Mouse (Mus musculus) cortical plate, adult 2 months (tissue): ENCODE data around the gene Myd88.

Source experiments
- CTCF ChIP-seq: fragments of 200-500 bp; IDR thresholded peaks from 2 replicates; pipeline ENCODE4 v1.5.1; 2011; ENCODE audit warnings: mild to moderate bottlenecking, control low read depth, low read length; ENCODE audit not compliant: insufficient read depth; ENCODE audit errors: extremely low read depth
- POLR2A ChIP-seq: fragments of 200-500 bp; IDR thresholded peaks from 2 replicates; pipeline ENCODE4 v1.6.1; 2011; ENCODE audit warnings: mild to moderate bottlenecking, low read length, control low read depth; ENCODE audit not compliant: insufficient read depth; ENCODE audit errors: extremely low read depth

DNA sequence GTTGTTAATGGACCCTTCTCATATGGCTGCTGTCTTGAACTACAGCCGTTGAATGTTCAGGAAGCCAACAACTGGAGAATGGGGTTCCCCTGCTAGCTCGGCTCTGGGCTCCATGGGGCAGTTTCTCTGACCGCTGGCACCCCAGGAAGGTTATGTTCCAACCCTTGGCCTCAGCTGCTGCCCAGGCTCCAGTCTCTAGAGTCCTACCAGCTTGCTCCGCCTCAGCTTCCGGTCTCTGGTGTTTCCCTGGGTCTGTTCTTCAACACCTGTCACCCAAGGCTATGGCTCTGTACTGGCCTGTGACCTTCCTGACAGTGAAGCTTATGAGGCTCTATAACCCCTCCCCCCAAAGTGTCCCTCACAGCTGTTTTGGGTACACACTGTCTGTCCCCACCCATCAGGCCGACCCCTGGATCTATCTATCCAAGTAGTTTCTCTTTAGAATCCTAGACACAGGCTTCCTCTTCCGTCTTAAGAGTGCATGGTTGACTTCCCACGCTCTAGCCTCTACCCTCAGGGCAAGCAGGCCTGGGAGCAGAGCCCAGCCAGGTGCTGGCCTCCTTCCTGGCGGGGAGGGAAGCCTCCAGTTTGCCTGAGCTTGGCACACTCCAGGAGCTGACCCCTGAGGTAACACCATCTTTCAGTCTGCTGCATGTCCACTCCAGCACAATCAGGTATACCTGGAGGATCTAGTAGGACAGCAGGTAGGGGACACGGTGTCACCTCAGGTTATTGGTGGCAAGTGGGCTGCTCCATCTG is 9.9 kb upstream of the Myd88 start:
- TF ChIP-seq CTCF (no peak), POLR2A (no peak)
